Mouse (Mus musculus) forebrain, embryonic 14.5 days (tissue): ENCODE measurements around the gene Mrpl42. TPM values are rescaled to one million over a fixed set of nuclear protein-coding genes. Genes with fewer than 3 reads are reported as not detected.

Source experiments
- ATAC-seq: fragments of 200-750 bp; cut with Nextera tagmentation; 2 replicates; pipeline ENCODE4 v1.8.0; 2017; ENCODE audit warnings: mild to moderate bottlenecking, moderate library complexity
- DNase-seq: peaks from one replicate; pipeline ENCODE4 v3.0.0-alpha.2; 2015; ENCODE audit warnings: low spot score
- H3K27ac ChIP-seq: fragments of 300-500 bp; sonication (generic); 2 replicates; pipeline ENCODE4 v1.5.1; 2014; ENCODE audit warnings: low read depth, mild to moderate bottlenecking, control low read depth, low read length, moderate library complexity
- H3K27me3 ChIP-seq: fragments of 300-500 bp; sonication (generic); replicated peaks from 2 replicates; pipeline ENCODE4 v1.6.1; 2014; ENCODE audit warnings: low read length, control low read depth, mixed read lengths; ENCODE audit not compliant: control insufficient read depth, insufficient read depth
- H3K36me3 ChIP-seq: fragments of 300-500 bp; sonication (generic); 2 replicates; pipeline ENCODE4 v1.6.1; 2014; ENCODE audit warnings: low read length, control low read depth; ENCODE audit not compliant: control insufficient read depth, insufficient read depth
- H3K4me1 ChIP-seq: fragments of 300-500 bp; sonication (generic); 2 replicates; pipeline ENCODE4 v1.6.1; 2014; ENCODE audit warnings: antibody characterized with exemption, low read length, control low read depth; ENCODE audit not compliant: control insufficient read depth, insufficient read depth
- H3K4me2 ChIP-seq: fragments of 300-500 bp; sonication (generic); 2 replicates; pipeline ENCODE4 v1.6.1; 2014; ENCODE audit warnings: mild to moderate bottlenecking, control low read depth, low read length
- H3K4me3 ChIP-seq: fragments of 300-500 bp; sonication (generic); 2 replicates; pipeline ENCODE4 v1.5.1; 2014; ENCODE audit warnings: low read depth, low read length, control low read depth
- H3K9ac ChIP-seq: fragments of 300-500 bp; sonication (generic); 2 replicates; pipeline ENCODE4 v1.6.1; 2014; ENCODE audit warnings: mild to moderate bottlenecking, low read length, control low read depth, moderate library complexity
- H3K9me3 ChIP-seq: fragments of 300-500 bp; sonication (generic); replicated peaks from 2 replicates; pipeline ENCODE4 v1.6.1; 2016; ENCODE audit warnings: low read length, control low read depth, mixed read lengths; ENCODE audit not compliant: control insufficient read depth
- WGBS: fragments of 180-500 bp; shearing (Covaris S2); extraction: QIAGEN DNeasy Blood & Tissue Kit; methylation state at CpG from one replicate; pipeline ENCODE4 v1.1.7; 2014; 5-methylcytosine and 5-hydroxymethylcytosine counted together
- polyA plus RNA-seq: library from polyadenylated mRNA; unstranded; fragments of >200 nt; fragmentation: Nextera tagmentation; extraction: Ambion mirVana; gene quantifications from 2 replicates; pipeline ENCODE4 v1.2.1, GENCODE M21; 2014

Mrpl42 gene
- polyA plus RNA-seq, 1 experiment from 2014 or later = 324 TPM

DNA sequence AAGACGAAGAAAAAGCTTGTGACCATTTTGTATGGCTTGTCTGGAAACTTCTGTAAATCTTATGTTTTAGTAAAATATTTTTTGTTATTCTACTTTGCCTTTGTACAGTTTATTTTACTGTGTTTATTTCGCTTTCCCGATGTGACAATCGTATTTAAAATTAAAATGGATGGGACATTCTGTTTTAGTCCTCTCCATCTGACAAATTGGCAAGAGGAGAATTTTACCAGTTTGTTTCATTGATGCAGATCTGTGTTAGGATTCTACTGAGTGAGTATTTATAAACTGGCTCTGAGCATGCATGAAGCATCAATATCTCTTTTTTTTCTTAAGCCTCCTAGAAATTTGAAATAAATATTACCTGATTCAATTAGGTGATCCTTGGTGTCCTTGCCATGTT lies 41.2 kb upstream of the Mrpl42 start:
- no peaks in the 10 kb centered on the region for H3K9me3 ChIP-seq
- H3K36me3 ChIP-seq = peaks cover 35% of the 10 kb centered on the region
- whole genome bisulfite sequencing = 93% methylated on average over 4 of the region's 4 CpGs
- H3K9ac ChIP-seq = no peak overlapping the region
- H3K4me1 ChIP-seq = 0 out of 2 replicates have a peak, but pooled peaks cover 2% of the 10 kb centered on the region
- no peak overlapping the region for H3K4me3 ChIP-seq
- H3K27ac ChIP-seq = no peak overlapping the region
- no peak overlapping the region for H3K4me2 ChIP-seq
- no peaks in the 10 kb centered on the region for H3K27me3 ChIP-seq
- DNase-seq (no peak), ATAC-seq (no peak)

GRCm38 (mm10) chr10:95539841-95540240 lies 38.1 kb upstream of the Mrpl42 start:
- no peaks in the 10 kb centered on the region for H3K9me3 ChIP-seq
- 0 out of 2 replicates have a peak, but pooled peaks cover 2% of the 10 kb centered on the region for H3K4me1 ChIP-seq
- H3K4me3 ChIP-seq = no peak overlapping the region
- no peak overlapping the region for H3K4me2 ChIP-seq
- H3K27me3 ChIP-seq = no peaks in the 10 kb centered on the region
- WGBS = 92% methylated on average over 3 of the region's 3 CpGs
- no peak for ATAC-seq
- DNase-seq = no peak
- H3K27ac ChIP-seq = no peak overlapping the region
- H3K9ac ChIP-seq = no peak overlapping the region
- peaks cover 12% of the 10 kb centered on the region for H3K36me3 ChIP-seq

- H3K9me3 ChIP-seq = no peaks in the 10 kb centered on the region
- ATAC-seq (no peak), DNase-seq (no peak)
- WGBS = 83% methylated on average over 3 of the region's 3 CpGs
- H3K4me2 ChIP-seq = no peak overlapping the region
- no peaks in the 10 kb centered on the region for H3K4me1 ChIP-seq
- no peak overlapping the region for H3K9ac ChIP-seq
- H3K4me3 ChIP-seq = no peak overlapping the region
- no peaks in the 10 kb centered on the region for H3K27me3 ChIP-seq
- H3K36me3 ChIP-seq = peaks cover 6% of the 10 kb centered on the region
- H3K27ac ChIP-seq = no peak overlapping the region
These were observed 37.5 kb upstream of the Mrpl42 start for GRCm38 (mm10) chr10:95539260-95539659.

GRCm38 (mm10) chr10:95536222-95536541 lies 34.4 kb upstream of the Mrpl42 start:
- no peak overlapping the region for H3K9ac ChIP-seq
- ATAC-seq = no peak
- H3K36me3 ChIP-seq = no peaks in the 10 kb centered on the region
- DNase-seq = no peak
- H3K27ac ChIP-seq = no peak overlapping the region
- H3K9me3 ChIP-seq = no peaks in the 10 kb centered on the region
- H3K4me3 ChIP-seq = no peak overlapping the region
- H3K4me1 ChIP-seq = no peaks in the 10 kb centered on the region
- H3K27me3 ChIP-seq = no peaks in the 10 kb centered on the region
- WGBS = 85% methylated on average over 6 of the region's 6 CpGs
- no peak overlapping the region for H3K4me2 ChIP-seq

DNA sequence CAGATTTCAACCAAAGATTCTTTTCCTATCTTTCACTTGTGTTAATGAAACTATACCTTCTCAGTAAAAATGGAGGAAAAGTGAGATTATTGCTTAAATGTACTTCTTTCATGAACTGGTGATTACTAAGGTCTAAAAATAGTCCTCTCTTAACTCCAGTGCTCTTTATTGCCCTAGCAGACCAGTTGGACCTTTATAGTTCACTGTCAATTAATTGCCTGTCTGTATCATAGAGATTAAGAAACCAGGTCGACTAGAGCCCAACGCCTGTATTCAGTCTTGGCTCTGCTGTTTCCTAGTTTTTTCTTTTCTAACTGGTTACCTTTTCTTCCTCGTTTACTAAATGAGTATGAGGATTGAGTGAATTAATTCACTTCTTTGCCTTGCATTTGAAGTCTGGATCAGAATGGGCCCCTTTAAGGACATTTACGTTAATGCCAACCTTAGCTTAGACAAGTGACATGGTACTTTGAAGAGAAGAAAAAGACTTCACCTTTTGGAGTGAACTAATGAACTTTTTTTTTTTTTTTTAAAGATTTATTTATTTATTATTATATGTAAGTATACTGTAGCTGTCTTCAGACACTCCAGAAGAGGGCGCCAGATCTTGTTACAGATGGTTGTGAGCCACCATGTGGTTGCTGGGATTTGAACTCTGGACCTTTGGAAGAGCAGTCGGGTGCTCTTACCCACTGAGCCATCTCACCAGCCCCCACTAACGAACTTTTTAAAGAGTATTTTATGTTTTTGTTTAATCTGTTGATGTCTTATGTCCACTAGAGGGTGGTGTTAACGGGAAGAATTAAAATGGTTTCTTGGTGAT lies 33.9 kb upstream of the Mrpl42 start:
- no peak overlapping the region for H3K9ac ChIP-seq
- ATAC-seq (no peak), DNase-seq (no peak)
- no peak overlapping the region for H3K4me3 ChIP-seq
- no peaks in the 10 kb centered on the region for H3K4me1 ChIP-seq
- H3K9me3 ChIP-seq = no peaks in the 10 kb centered on the region
- 85% methylated on average over 7 of the region's 8 CpGs for WGBS
- no peak overlapping the region for H3K27ac ChIP-seq
- no peaks in the 10 kb centered on the region for H3K36me3 ChIP-seq
- no peaks in the 10 kb centered on the region for H3K27me3 ChIP-seq
- H3K4me2 ChIP-seq = no peak overlapping the region

DNA sequence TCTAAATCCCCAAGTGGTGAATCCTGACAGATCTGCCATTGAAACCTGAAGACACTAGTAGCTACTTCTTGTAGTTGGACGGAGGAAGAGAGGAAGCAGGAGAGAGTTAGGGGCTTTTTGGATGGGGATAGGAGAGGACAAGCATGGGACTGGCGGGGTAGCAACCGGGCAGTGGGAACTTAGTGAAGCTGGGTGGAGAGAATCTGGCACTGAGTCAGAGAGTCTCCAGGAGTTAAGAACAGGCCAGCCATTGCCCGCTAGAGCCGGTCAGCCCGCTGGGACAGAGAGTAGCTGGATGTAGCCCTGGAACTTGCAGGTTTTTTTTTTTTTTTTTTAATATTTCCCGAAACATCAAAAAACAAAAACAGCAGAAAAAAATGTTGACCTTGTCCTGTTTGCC lies 31.6 kb upstream of the Mrpl42 start:
- Histone ChIP-seq H3K4me2 (no peak overlapping the region), H3K27me3 (no peaks in the 10 kb centered on the region), H3K4me3 (no peak overlapping the region), H3K27ac (no peak overlapping the region), H3K9me3 (no peaks in the 10 kb centered on the region), H3K9ac (no peak overlapping the region), H3K36me3 (no peaks in the 10 kb centered on the region), H3K4me1 (0 out of 2 replicates have a peak, but pooled peaks cover 2% of the 10 kb centered on the region)
- 88% methylated on average over 7 of the region's 7 CpGs for WGBS
- no peak for ATAC-seq
- DNase-seq = no peak

GRCm38 (mm10) chr10:95532916-95533315 lies 31.2 kb upstream of the Mrpl42 start:
- H3K27ac ChIP-seq = no peak overlapping the region
- H3K36me3 ChIP-seq = no peaks in the 10 kb centered on the region
- WGBS = 96% methylated on average over 5 of the region's 5 CpGs
- DNase-seq (no peak), ATAC-seq (no peak)
- no peak overlapping the region for H3K4me2 ChIP-seq
- no peak overlapping the region for H3K4me3 ChIP-seq
- no peak overlapping the region for H3K9ac ChIP-seq
- no peaks in the 10 kb centered on the region for H3K9me3 ChIP-seq
- 0 out of 2 replicates have a peak, but pooled peaks cover 2% of the 10 kb centered on the region for H3K4me1 ChIP-seq
- no peaks in the 10 kb centered on the region for H3K27me3 ChIP-seq

- no peak overlapping the region for H3K4me2 ChIP-seq
- no peak overlapping the region for H3K27ac ChIP-seq
- DNase-seq = no peak
- H3K27me3 ChIP-seq = no peaks in the 10 kb centered on the region
- no peak for ATAC-seq
- no peaks in the 10 kb centered on the region for H3K36me3 ChIP-seq
- no peak overlapping the region for H3K4me3 ChIP-seq
- H3K9me3 ChIP-seq = no peaks in the 10 kb centered on the region
- 0 out of 2 replicates have a peak, but pooled peaks cover 2% of the 10 kb centered on the region for H3K4me1 ChIP-seq
- 33% methylated on average over 2 of the region's 2 CpGs for WGBS
- H3K9ac ChIP-seq = no peak overlapping the region
These were observed 28.9 kb upstream of the Mrpl42 start for GRCm38 (mm10) chr10:95530551-95531121.

GRCm38 (mm10) chr10:95526495-95527122 lies 24.9 kb upstream of the Mrpl42 start:
- H3K9me3 ChIP-seq = no peaks in the 10 kb centered on the region
- H3K4me3 ChIP-seq = no peak overlapping the region
- no peak overlapping the region for H3K4me2 ChIP-seq
- 63% methylated on average over 5 of the region's 5 CpGs for WGBS
- H3K27ac ChIP-seq = no peak overlapping the region
- no peaks in the 10 kb centered on the region for H3K27me3 ChIP-seq
- no peaks in the 10 kb centered on the region for H3K36me3 ChIP-seq
- DNase-seq (no peak), ATAC-seq (no peak)
- no peak overlapping the region for H3K9ac ChIP-seq
- 0 out of 2 replicates have a peak, but pooled peaks cover 2% of the 10 kb centered on the region for H3K4me1 ChIP-seq
